Mouse (Mus musculus): ENCODE data around the gene Traf7. TPM values are rescaled to one million over a fixed set of nuclear protein-coding genes. Genes with fewer than 3 reads are reported as not detected.

The Traf7 gene
- total and polyA plus RNA-seq, 3 experiments, result 121 to 261 TPM; not detected in 1

DNA sequence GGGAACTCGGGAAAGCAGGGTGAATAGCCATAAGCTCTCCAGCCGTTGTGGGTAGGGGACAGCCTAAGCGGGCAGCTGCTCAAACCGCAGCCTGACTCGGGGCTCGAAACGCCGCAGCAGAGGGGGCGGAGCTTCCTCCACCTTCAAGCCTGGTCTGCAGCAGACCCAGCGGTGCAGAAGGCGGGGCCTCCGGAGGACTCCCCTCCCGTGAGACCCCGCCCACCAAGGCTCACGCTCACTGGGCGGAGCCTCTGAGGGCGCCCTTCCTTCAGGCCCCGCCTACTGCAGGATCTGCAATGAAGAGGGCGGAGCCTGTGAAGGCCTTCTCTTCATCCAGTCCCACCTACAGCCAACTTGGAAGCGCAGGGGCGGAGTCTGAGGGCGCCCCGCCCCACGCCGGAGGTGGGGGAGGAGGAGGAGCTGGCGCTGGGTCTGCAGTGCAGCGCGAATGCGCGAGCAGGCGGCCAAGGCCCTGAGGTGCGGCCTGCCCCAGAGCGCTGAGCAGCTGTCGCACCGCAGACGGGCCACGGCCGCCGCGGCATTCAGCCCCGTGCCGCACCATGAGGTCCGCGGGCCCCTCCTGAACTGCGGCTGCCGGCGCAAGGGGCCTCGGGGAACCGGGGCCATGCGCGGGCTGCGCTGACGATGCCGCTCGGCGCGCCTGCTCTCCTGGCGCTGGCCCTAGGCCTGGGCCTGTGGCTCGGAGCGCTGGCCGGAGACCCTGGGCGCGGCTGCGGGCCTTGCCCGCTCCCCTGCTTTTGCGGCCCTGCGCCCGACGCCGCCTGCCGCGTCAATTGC, 22.1 kb upstream of the Traf7 start, which contains the start of gene Pkd1 (continued):
- TF ChIP-seq MXI1 (IDR thresholded peaks at IDR 0.05; ENCODE audit: low read depth, low read length), result peak; percentile 16; the same call in 1 of the 2 replicates
- no peak for TF ChIP-seq KAT2A (conservative IDR thresholded peaks at IDR 0.05; ENCODE audit: low read depth, low read length)
- peak; percentile 44; the same call in 1 of the 2 replicates for TF ChIP-seq SIN3A (IDR thresholded peaks at IDR 0.05; ENCODE audit: low read length)
- peak; percentile 91 for TF ChIP-seq NELFE (IDR thresholded peaks at IDR 0.05; ENCODE audit: low read depth, low read length)

GRCm38 (mm10) chr17:24548921-24549617, 21.3 kb upstream of the Traf7 start:
- peak; percentile 89 for DNase-seq (ENCODE audit: low read depth, low spot score)
- TF ChIP-seq RCOR1 (IDR thresholded peaks at IDR 0.05; ENCODE audit: low read depth, low read length) (no peak), EP300 (IDR thresholded peaks at IDR 0.05; ENCODE audit: low read depth in 1 of 2, low read length in 2 of 2) (no peak), POLR2AphosphoS2 (IDR thresholded peaks at IDR 0.05; ENCODE audit: low read length) (no peak), USF1 (IDR thresholded peaks at IDR 0.05; ENCODE audit: low read depth, low read length) (no peak), SIN3A (IDR thresholded peaks at IDR 0.05; ENCODE audit: low read length) (no peak; the same call in 1 of the 2 replicates), ETS1 (IDR thresholded peaks at IDR 0.05; ENCODE audit: low read depth, low read length) (0 out of 2 replicates have a peak, but pooled peaks have one; percentile 21), NELFE (IDR thresholded peaks at IDR 0.05; ENCODE audit: low read depth, low read length) (no peak), GABPA (IDR thresholded peaks at IDR 0.05; ENCODE audit: low read depth, low read length) (no peak), MAZ (IDR thresholded peaks at IDR 0.05; ENCODE audit: low read depth, low read length) (0 out of 2 replicates have a peak, but pooled peaks have one; percentile 1), E2F4 (IDR thresholded peaks at IDR 0.05; ENCODE audit: borderline replicate concordance, low read depth, low read length) (no peak), ZMIZ1 (IDR thresholded peaks at IDR 0.05; ENCODE audit: low read depth, low read length) (no peak; the same call in 1 of the 2 replicates), GATA1 (IDR thresholded peaks at IDR 0.05; ENCODE audit: low read depth, low read length) (no peak), ZKSCAN1 (IDR thresholded peaks at IDR 0.05; ENCODE audit: low read depth, low read length) (no peak), MEF2A (IDR thresholded peaks at IDR 0.05; ENCODE audit: extremely low read depth, insufficient replicate concordance, low read depth, low read length, poor library complexity, severe bottlenecking) (no peak), UBTF (IDR thresholded peaks at IDR 0.05; ENCODE audit: borderline replicate concordance, insufficient read depth, low read depth, low read length) (no peak), BHLHE40 (IDR thresholded peaks at IDR 0.05; ENCODE audit: borderline replicate concordance, low read depth, low read length) (no peak)
- peak overlapping the region; percentile 69 for H3K27ac ChIP-seq (ENCODE audit: control insufficient read depth, low read depth, low read length)
- H3K9me3 ChIP-seq (replicated peaks; ENCODE audit: insufficient read depth, low read length), result no peaks in the 10 kb centered on the region
- H3K4me3 ChIP-seq (ENCODE audit: control insufficient read depth in 1 of 2, insufficient read depth in 1 of 2, low read depth in 2 of 2, low read length in 2 of 2), result peak overlapping the region; percentile 79 to 86
- no peaks in the 10 kb centered on the region for H3K27me3 ChIP-seq (ENCODE audit: control insufficient read depth in 1 of 2, insufficient read depth in 2 of 2, low read length in 2 of 2)
- peak overlapping the region; percentile 70 for H3K9ac ChIP-seq (ENCODE audit: control insufficient read depth, low read depth, low read length, poor library complexity, severe bottlenecking)
- peaks cover 2 to 7% of the 10 kb centered on the region in 2 experiments; a peak in 3 of 4 replicates for H3K4me1 ChIP-seq (ENCODE audit: control insufficient read depth in 1 of 2, insufficient read depth in 2 of 2, low read length in 2 of 2)
- H3K36me3 ChIP-seq (ENCODE audit: control insufficient read depth in 1 of 2, insufficient read depth in 2 of 2, low read length in 2 of 2), result peaks cover 0 to 8% of the 10 kb centered on the region in 2 experiments; a peak in 1 of 4 replicates
- peaks cover 7% of the 10 kb centered on the region for H3K79me2 ChIP-seq (ENCODE audit: control insufficient read depth, insufficient read depth, low read length, poor library complexity)
